Mouse (Mus musculus) gastrocnemius, adult 8-10 months (tissue): ENCODE results near the gene Zfp239. TPM values are rescaled to one million over a fixed set of nuclear protein-coding genes. Genes with fewer than 3 reads are reported as not detected.

Experiments
- DNase-seq, 2 experiments: peaks; one replicate each; pipeline ENCODE4 v3.0.0; 2022; ENCODE audit warnings: low spot score in 2 of 2
- total RNA-seq, 4 experiments: library from RNA; stranded (reverse); gene quantifications; 2 replicates each; pipeline ENCODE4 v1.2.4; 2022

Gene Zfp239
- total RNA-seq, 4 experiments from 2014 or later: 1.1 to 2.7 (median 1.9) TPM

DNA sequence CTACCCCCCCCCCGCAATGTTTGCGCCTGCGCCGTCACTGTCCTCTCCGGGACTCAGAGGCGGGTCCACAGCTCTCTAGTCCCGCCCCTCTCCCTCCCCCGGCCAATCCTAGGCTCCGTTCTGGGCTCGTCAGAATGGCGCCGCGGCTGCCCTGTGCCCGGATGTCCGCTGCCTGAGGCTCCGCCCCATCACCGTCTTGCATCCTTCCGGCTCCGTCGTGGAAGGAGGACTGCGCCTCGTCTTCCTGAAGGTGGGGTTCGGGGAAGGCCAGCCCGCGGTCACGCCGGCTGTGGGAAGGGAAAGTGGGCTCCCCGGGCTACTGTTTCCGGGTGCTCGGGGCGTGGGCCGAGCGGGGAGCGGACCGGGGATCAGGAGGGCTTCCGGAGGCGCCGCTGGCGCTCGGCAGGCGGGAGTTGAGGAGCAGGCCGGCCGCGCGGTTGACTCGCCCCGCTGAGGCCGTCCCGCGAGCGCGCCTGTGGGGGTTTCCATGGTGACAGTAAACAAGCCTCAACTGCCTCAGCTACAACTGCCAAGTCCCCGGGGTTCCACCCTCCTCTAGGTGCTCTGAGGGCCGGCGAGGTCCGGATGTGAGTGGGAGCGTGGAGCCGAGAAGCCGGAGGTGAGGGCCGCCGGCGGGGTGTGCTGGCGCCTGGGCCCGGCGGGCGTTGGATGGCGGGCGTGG lies 44.8 kb downstream of the Zfp239 start:
- peak; percentile 93 to 97 for DNase-seq

DNA sequence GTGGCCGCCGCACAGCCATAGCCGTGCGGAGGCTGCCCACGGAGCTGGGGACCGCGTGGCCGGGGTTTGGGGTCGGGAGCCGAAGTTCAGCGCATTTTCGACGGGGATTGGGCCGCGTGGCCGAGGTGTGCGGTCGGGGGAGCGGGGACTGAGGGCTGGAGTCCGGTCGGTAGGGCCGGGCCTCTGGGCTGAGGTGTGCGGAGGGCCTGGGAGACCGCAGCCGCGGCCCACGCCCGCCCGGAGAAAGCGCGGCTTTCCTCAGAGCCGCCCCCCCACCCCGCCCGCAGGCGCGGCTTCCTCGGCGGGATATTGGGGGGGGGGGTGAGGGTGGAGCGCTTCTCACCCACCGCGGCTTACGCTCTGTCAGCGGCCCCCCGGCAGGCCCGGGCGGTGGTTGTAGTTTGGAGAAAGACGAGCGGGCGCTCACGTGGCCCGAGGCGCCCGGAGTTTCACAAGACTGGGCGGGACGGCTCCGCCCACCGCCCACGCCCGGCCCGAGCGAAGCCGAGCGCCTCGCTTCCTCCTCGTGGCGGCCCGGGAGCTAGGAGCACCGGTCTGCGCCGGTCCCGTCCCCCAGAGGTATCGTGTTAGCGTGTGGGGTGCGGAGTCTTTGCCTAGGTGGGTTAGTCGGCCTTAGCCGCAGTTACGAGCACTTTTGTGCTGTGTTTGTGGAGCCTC lies 45.5 kb downstream of the Zfp239 start:
- peak; percentile 76 to 82 for DNase-seq

DNA sequence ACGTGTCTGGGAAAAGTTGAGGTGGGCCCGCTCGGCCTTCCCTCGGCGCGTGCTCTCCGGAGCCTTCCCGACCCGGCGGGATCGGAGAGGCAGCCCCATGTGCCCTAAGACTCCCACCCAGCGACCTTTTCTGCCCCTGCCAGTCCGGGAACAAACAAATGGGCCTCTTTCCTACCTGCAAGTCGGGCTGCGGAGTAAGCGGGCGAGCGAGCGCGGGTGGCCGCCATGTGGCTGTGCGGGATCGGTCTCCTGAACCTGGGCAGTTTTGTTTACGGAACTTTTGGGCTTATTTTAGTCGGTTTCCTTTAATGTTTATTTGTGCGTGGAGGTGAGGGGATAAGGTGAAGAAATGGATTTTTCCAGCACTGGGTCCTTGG lies 46.1 kb downstream of the Zfp239 start:
- no peak for DNase-seq

DNA sequence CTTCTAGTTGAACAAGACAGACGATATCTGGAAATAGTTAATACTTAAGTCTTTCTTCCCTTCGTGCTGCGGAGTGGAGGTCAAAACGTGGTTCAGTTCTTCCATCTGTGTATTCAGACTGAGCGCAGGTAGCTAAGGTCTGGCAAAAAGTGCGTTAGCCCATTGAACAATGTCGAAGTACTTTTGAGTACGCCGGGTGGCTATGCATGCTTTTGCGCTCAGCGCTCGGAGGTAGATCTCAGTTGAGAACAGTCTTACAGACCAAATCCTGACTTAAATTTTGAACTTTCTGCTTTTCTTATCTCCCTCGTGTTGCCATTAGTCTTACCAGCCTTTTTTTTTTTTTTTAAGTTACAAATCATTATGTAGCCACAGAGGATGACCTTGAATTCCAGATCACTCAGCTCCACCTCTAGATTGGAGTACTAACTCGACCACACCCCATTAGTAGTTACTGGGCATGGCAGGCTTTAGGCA lies 46.6 kb downstream of the Zfp239 start:
- no peak for DNase-seq

DNA sequence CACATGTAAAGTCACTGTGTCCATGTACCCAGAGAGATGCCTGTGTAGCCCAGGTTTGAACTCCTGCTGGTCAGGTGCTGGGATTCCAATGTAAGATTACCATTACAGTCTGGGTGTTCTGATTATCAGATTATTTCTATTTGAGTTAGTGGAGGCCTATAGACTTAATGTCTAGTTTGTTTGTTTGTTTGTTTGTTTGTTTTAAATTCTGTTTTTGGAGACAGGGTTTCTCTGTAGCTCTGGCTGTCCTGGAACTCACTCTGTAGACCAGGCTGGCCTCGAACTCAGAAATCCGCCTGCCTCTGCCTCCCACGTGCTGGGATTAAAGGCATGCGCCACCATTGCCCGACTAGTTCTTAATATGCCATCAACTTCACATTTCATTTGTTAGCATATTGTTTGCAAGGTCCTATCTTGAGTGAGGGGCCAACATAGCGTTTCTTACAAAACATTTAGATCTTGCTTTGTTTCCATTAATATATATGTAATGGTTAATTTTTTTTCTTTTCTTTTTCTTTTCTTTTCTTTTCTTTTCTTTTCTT lies 48.3 kb downstream of the Zfp239 start:
- no peak for DNase-seq

DNA sequence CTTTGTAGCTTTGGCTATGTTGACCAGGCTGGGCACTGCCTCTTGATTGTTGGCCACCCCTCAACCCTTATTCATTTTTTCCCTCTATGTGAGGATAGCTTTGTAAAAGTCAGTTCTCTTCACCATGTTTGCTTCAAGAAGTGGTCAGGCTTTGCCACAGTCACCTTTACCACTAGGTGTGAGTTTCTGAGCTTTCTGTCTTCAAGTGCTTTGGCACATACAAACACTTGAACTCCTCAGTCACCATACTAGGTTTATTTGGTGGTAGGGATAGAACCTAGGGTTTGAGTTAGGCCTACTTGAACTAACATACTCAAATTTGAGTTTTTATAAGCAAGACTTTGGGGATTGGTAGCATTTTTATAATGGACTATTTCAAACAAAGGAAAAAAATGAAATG lies 52.6 kb downstream of the Zfp239 start:
- no peak for DNase-seq

DNA sequence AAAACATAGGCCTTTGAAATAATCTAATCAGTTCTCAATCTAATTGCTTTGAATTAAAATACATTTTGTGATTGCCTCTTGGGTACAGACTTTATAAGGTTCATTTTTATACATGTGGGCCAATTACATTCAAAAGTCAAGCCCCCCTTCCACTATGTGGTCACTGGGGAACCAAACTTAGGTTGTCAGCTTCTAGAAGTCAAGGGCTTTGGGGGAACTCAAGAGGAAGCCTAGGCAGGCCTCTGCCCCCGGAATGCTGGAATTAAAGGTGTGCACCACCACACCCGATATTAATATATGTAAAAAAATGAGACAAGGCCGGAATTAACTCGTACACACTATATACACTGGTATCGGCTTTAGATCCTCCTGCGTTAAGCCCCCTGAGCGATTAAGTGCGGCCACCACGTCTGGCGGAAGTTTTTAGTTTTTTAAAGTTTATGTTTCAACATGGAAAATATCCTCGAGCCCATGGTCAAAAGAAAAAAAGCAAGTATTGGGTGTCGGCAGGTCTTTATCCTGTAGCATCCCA lies 54.4 kb downstream of the Zfp239 start:
- no peak for DNase-seq

DNA sequence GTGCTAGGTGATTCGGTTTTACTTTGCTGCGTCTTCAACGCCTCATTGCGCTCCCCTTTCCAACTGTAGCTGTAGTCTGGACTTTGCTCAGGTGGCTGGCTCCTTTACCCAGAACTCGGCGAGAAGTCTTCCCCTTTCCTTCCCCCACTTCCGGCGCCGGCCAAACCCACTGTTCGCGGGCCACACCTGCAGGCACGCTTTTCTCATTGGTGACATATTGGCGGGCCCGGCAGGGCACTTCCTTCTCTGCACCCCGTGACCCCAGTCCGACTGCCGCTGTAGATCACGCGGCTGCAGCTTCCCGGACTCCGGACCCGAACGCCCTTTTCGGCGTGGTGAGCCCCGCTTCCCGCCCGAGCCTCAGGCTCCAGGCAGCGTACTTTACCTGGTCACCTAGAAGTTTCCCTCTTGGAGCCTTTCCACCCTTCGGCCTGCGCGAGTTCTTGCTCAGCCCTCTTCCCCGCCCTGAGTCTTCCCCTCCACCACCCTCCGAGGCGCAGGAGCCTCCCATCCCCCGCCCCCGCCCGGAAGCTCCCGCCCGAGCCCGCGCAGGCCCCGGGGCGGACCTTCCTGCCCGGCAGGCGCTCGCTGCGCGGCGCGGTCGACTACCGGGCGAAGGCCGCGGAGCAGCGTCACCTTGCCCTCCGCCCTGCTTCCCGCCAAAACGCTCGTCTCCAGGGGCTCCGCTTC lies 55.0 kb downstream of the Zfp239 start:
- DNase-seq: peak; percentile 51 to 61

DNA sequence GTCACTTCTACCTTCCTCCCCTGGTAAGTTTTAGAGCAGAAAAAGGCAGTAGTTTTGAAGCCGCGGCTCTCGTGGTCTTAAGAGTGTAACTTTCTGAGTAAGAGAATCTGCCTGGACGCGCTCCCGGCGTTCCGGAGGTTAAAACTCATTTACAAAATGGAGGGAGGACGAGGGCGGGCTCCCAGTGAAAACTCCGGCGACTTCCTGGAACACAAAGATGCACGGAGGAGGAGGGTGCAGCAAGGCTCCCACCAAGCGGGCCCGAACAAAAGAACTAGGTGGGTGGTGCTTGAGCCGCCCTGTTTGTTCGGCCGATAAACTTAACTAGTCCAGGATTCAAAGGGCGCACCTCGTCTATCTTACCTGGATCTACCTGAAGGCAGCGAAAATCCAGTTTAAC lies 55.7 kb downstream of the Zfp239 start:
- peak in 1 of 2 experiments; percentile 20 for DNase-seq

DNA sequence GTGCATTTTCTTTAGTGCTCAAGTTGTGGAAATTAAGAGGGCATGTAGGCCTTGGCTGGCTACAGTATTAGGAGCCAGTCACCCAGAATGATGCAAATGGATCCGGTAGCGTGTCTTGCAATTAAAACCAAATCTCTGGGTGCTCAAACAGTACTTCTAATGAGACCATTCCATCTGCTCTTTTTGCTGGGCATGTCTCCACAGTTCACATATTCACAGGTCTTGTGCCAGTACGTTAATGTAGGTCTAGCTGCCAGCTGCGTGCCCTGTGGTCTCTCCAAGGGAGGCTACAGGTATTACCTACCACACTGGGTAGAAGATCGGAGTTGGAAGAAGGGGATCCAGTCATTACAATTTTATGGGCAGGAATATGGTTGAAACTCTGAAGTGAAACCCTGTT lies 56.1 kb downstream of the Zfp239 start:
- no peak for DNase-seq

DNA sequence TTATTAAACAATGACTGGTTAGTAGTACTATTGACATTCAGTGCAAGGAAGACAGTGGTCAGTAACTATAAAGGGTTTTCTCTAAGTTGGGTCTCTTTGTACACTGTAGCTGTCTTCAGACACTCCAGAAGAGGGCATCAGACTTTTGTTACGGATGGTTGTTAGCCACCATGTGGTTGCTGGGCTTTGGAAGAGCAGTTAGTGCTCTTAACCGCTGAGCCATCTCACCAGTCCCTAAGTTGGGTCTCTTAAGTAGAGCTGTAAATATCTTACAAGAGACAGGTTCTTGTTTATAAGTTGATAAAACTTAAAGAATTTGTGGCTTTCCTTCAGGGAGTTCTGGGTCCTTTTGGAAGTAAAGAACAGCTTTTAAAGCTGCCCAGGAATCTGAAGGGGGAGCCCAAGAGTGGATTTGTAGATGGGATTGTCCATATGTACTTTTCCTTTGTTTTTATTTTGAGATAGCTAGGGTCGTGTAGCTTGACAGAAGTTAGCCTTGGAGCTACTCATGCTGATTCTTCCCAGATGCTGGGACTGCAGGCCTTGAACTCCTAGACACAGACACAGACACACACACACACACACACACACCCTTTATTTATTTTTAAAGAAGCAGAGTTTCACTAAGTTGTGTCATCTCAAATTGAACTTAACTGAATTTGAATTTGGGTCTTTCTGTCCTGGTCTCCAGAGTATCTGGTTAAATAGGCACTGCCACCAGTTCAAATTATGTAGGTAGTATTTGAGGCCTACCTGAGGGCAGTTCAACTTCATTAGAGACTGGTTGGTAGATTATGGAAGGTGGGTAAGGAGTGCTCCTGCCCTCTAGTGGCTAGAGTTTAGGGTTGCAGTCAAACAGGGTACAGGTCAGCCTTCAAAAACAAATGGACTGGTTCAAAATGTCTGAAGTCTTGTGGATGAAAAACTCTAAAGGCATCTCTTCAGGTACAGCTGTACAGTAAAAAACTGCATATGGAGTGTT lies 59.0 kb downstream of the Zfp239 start:
- no peak for DNase-seq

DNA sequence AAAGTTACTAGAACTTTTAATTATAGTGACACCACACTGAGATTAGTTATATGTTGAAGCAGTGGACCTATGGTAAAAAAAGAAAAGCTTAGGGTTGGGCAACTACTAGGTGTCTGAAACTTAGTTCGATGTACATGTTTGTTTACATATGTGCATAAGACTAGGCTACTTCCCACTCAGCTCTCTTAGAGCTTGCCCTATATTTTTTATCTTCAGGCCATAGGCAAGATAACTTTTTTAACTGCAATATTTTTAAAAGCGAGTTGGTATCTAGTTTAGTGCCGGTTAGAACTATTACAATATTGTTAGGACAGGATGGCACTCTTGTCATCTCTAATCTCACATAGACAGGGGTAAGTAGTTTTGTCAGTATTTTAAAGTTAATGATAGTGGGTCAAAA lies 60.1 kb downstream of the Zfp239 start:
- no peak for DNase-seq

Other genes with a start within 250 kb of the Zfp239 start
- gene Zfp637, start 20.9 kb upstream of the Zfp239 start, total RNA-seq: 10 to 100 TPM; 42.8 to 52.2 (median 43.6) TPM
- gene Hnrnpf, start 38.2 kb downstream of the Zfp239 start, total RNA-seq: 100 to 1,000 TPM in 1 of 4 experiments, 10 to 100 TPM in 3; 85.6 to 104 (median 94.2) TPM
- not detected for gene Fxyd4, start 75.6 kb downstream of the Zfp239 start, total RNA-seq
- under 1 TPM; 0.11 to 0.38 (median 0.17) TPM for gene Rasgef1a, start 149.3 kb downstream of the Zfp239 start, total RNA-seq